Mouse (Mus musculus) heart, postnatal 0 days (tissue): ENCODE measurements around the gene Il27. TPM values are rescaled to one million over a fixed set of nuclear protein-coding genes. Genes with fewer than 3 reads are reported as not detected.

ENCODE experiments used
- ATAC-seq: fragments of 200-750 bp; cut with Nextera tagmentation; 2 replicates; pipeline ENCODE4 v1.8.0; 2017; ENCODE audit warnings: low read depth, moderate number of reproducible peaks, moderate library complexity; ENCODE audit not compliant: insufficient read depth
- DNase-seq: peaks from one replicate; pipeline ENCODE4 v3.0.0-alpha.2; 2016; ENCODE audit warnings: low spot score
- H3K27ac ChIP-seq: fragments of 300-500 bp; sonication (generic); 2 replicates; pipeline ENCODE4 v1.5.1; 2014; ENCODE audit warnings: low read depth, mild to moderate bottlenecking
- H3K27me3 ChIP-seq: fragments of 300-500 bp; sonication (generic); 2 replicates; pipeline ENCODE4 v1.6.1; 2014; ENCODE audit warnings: low read length, mixed read lengths; ENCODE audit not compliant: control insufficient read depth, insufficient read depth
- H3K36me3 ChIP-seq: fragments of 300-500 bp; sonication (generic); replicated peaks from 2 replicates; pipeline ENCODE4 v1.6.1; 2014; ENCODE audit warnings: low read length, mixed read lengths; ENCODE audit not compliant: control insufficient read depth, insufficient read depth
- H3K4me1 ChIP-seq: fragments of 300-500 bp; sonication (generic); 2 replicates; pipeline ENCODE4 v1.6.1; 2014; ENCODE audit warnings: antibody characterized with exemption; ENCODE audit not compliant: control insufficient read depth, insufficient read depth
- H3K4me2 ChIP-seq: fragments of 300-500 bp; sonication (generic); 2 replicates; pipeline ENCODE4 v1.6.1; 2014; ENCODE audit warnings: low read depth, mild to moderate bottlenecking, low read length, moderate library complexity
- H3K4me3 ChIP-seq: fragments of 300-500 bp; sonication (generic); 2 replicates; pipeline ENCODE4 v1.5.1; 2014; ENCODE audit warnings: low read depth, low read length
- H3K9ac ChIP-seq: fragments of 300-500 bp; sonication (generic); replicated peaks from 2 replicates; pipeline ENCODE4 v1.6.1; 2014; ENCODE audit warnings: low read depth, low read length, mixed read lengths
- H3K9me3 ChIP-seq: fragments of 300-500 bp; sonication (generic); replicated peaks from 2 replicates; pipeline ENCODE4 v1.6.1; 2016; ENCODE audit warnings: low read length; ENCODE audit not compliant: control insufficient read depth
- CTCF ChIP-seq: IDR thresholded peaks from 2 replicates; pipeline ENCODE4 v1.5.1; 2016; ENCODE audit warnings: antibody characterized with exemption, control low read depth, low read depth
- EP300 ChIP-seq: IDR thresholded peaks from 2 replicates; pipeline ENCODE4 v1.6.1; 2016; ENCODE audit warnings: antibody characterized with exemption, low read depth
- WGBS: fragments of 180-500 bp; shearing (Covaris S2); extraction: QIAGEN DNeasy Blood & Tissue Kit; methylation state at CpG from one replicate; pipeline ENCODE4 v1.1.7; 2014; 5-methylcytosine and 5-hydroxymethylcytosine counted together
- polyA plus RNA-seq: library from polyadenylated mRNA; unstranded; fragments of >200 nt; fragmentation: Nextera tagmentation; extraction: Ambion mirVana; gene quantifications from 2 replicates; pipeline ENCODE4 v1.2.1, GENCODE M21; 2015
- total RNA-seq: library from RNA; depleted of rRNA; stranded (reverse); fragments of >200 nt; gene quantifications from 2 replicates; pipeline ENCODE4 v1.2.3, GENCODE M21; 2014; ENCODE audit warnings: low replicate concordance

Gene Il27
- total and polyA plus RNA-seq, 2 experiments from 2014 or later = not detected

GRCm38 (mm10) chr7:126586839-126587238 is 7.9 kb downstream of the Il27 start:
- peaks cover 9% of the 10 kb centered on the region; the same call in 1 of the 2 replicates for H3K4me1 ChIP-seq
- TF ChIP-seq EP300 (no peak), CTCF (no peak)
- H3K9ac ChIP-seq = no peak overlapping the region
- DNase-seq (no peak), ATAC-seq (no peak)
- WGBS = 34% methylated on average over 8 of the region's 8 CpGs
- no peaks in the 10 kb centered on the region for H3K9me3 ChIP-seq
- H3K27ac ChIP-seq = no peak overlapping the region
- no peak overlapping the region for H3K4me2 ChIP-seq
- no peak overlapping the region for H3K4me3 ChIP-seq
- H3K36me3 ChIP-seq = no peaks in the 10 kb centered on the region
- no peaks in the 10 kb centered on the region for H3K27me3 ChIP-seq

DNA sequence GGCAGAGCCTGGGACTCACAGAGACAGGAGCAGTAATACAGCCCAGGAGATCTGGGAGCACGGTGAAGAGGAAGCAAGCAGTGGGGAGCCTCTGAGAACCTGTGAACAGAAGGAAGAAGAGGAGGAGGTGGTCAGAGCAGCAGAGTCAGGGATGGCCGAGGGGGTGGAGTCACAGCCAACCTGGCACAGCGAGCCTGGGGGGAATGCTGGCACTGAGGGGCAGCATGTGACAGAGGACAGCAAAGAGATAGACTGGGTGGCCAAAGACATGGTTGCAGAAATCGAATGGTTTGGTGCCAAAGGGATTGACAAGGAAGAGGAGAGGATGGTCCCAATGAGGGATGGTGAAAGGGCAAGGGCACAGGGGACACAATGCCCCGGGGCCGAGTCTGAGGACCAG is 9.0 kb downstream of the Il27 start, which contains the start of gene Cln3:
Gene Cln3, minus strand, starts transcription at position 101 of the 400 bp plus-strand sequence.
- H3K4me1 ChIP-seq = peaks cover 9% of the 10 kb centered on the region; the same call in 1 of the 2 replicates
- no peaks in the 10 kb centered on the region for H3K36me3 ChIP-seq
- H3K4me3 ChIP-seq = no peak within 1 kb of the TSS
- no peak for ATAC-seq
- no peaks in the 10 kb centered on the region for H3K27me3 ChIP-seq
- H3K27ac ChIP-seq = no peak within 1 kb of the TSS
- no peaks in the 10 kb centered on the region for H3K9me3 ChIP-seq
- H3K4me2 ChIP-seq = no peak within 1 kb of the TSS
- no peak within 1 kb of the TSS for H3K9ac ChIP-seq
- TF ChIP-seq EP300 = no peak
- TF ChIP-seq CTCF = no peak
- DNase-seq = no peak
- WGBS = 64% methylated on average over 6 of the region's 6 CpGs

DNA sequence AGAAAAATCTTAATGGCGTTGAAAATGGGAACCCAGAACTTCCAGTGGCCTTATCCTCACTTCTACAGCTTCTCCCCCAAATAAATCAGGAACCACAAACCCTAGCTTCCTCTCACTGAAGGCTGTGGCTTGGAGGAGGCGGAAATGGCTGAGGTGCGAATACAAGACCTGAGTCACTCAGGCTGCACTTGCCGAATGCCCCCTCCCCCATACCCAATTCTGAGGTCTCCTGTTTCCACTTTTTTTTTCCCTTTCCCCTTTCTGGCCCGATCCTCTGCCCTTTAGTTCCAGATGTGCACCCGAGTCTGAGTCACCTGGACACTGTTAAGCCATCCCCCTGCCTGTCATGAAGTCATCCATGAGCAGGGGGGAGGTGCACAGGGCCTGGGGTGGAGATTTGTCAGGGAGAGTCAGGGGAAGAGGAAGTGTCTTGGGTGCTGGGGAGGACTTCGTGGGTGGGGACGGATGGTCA is 10.2 kb downstream of the Il27 start, which contains the start of gene Apobr:
Gene Apobr, plus strand, starts transcription at position 437 of the 472 bp plus-strand sequence.
- DNase-seq = no peak
- TF ChIP-seq CTCF = no peak
- peak within 1 kb of the TSS; percentile 86 for H3K4me2 ChIP-seq
- no peak within 1 kb of the TSS for H3K27ac ChIP-seq
- no peaks in the 10 kb centered on the region for H3K9me3 ChIP-seq
- 0 out of 2 replicates have a peak, but pooled peaks cover 5% of the 10 kb centered on the region for H3K36me3 ChIP-seq
- H3K27me3 ChIP-seq = no peaks in the 10 kb centered on the region
- H3K4me1 ChIP-seq = peaks cover 9% of the 10 kb centered on the region; the same call in 1 of the 2 replicates
- 72% methylated on average over 8 of the region's 8 CpGs for WGBS
- H3K4me3 ChIP-seq = peak within 1 kb of the TSS; percentile 67
- no peak for ATAC-seq
- no peak within 1 kb of the TSS for H3K9ac ChIP-seq

GRCm38 (mm10) chr7:126583761-126584160 is 11.0 kb downstream of the Il27 start:
- no peak for TF ChIP-seq CTCF
- no peak for TF ChIP-seq EP300
- WGBS = 49% methylated on average over 6 of the region's 6 CpGs
- H3K4me1 ChIP-seq = peaks cover 9% of the 10 kb centered on the region; the same call in 1 of the 2 replicates
- H3K9ac ChIP-seq = no peak overlapping the region
- ATAC-seq (no peak), DNase-seq (peak; percentile 13)
- peak overlapping the region; percentile 86 for H3K4me2 ChIP-seq
- H3K27ac ChIP-seq = no peak overlapping the region
- no peaks in the 10 kb centered on the region for H3K27me3 ChIP-seq
- H3K36me3 ChIP-seq = peaks cover 6% of the 10 kb centered on the region; the same call in 1 of the 2 replicates
- H3K9me3 ChIP-seq = no peaks in the 10 kb centered on the region
- H3K4me3 ChIP-seq = peak overlapping the region; percentile 67

GRCm38 (mm10) chr7:126583251-126583709 is 11.5 kb downstream of the Il27 start:
- Histone ChIP-seq H3K9ac (peak overlapping the region; percentile 58), H3K4me1 (peaks cover 9% of the 10 kb centered on the region; the same call in 1 of the 2 replicates), H3K36me3 (peaks cover 11% of the 10 kb centered on the region; the same call in 1 of the 2 replicates), H3K4me2 (peak overlapping the region; percentile 86), H3K27me3 (no peaks in the 10 kb centered on the region), H3K9me3 (no peaks in the 10 kb centered on the region), H3K4me3 (peak overlapping the region; percentile 67), H3K27ac (peak overlapping the region; percentile 82)
- ATAC-seq = peak; percentile 84
- TF ChIP-seq EP300 (no peak), CTCF (no peak)
- DNase-seq = peak; percentile 87
- WGBS = 1% methylated on average over 22 of the region's 22 CpGs

- Histone ChIP-seq H3K4me1 (peaks cover 9% of the 10 kb centered on the region; the same call in 1 of the 2 replicates), H3K36me3 (peaks cover 11% of the 10 kb centered on the region; the same call in 1 of the 2 replicates)
Observed at GRCm38 (mm10) chr7:126582759-126583158, 12.0 kb downstream of the Il27 start.

More at GRCm38 (mm10) chr7:126582759-126583158, 12.0 kb downstream of the Il27 start:
- Histone ChIP-seq H3K27me3 (no peaks in the 10 kb centered on the region), H3K9ac (peak overlapping the region; percentile 58), H3K27ac (peak overlapping the region; percentile 82), H3K4me3 (peak overlapping the region; percentile 67), H3K4me2 (peak overlapping the region; percentile 86), H3K9me3 (no peaks in the 10 kb centered on the region)
- ATAC-seq (peak; percentile 49; the same call in 1 of the 2 replicates), DNase-seq (no peak)
- 2% methylated on average over 20 of the region's 20 CpGs for WGBS
- TF ChIP-seq CTCF (no peak), EP300 (no peak)
